Mouse (Mus musculus) myocyte (in vitro differentiated cells): ENCODE measurements around the gene Mcu. TPM values are rescaled to one million over a fixed set of nuclear protein-coding genes. Genes with fewer than 3 reads are reported as not detected.

Experiments
- H3K27me3 ChIP-seq: one replicate; pipeline ENCODE4 v1.6.1; 2011; ENCODE audit not compliant: control insufficient read depth, insufficient read depth, insufficient read length
- H3K36me3 ChIP-seq: one replicate; pipeline ENCODE4 v1.6.1; 2011; ENCODE audit not compliant: control insufficient read depth, insufficient read depth
- H3K4me2 ChIP-seq: one replicate; pipeline ENCODE4 v1.6.1; 2011; ENCODE audit warnings: low read depth, control low read depth
- H3K4me3 ChIP-seq: one replicate; pipeline ENCODE4 v1.5.1; 2011; ENCODE audit warnings: mild to moderate bottlenecking, control low read depth, moderate library complexity
- H3K79me2 ChIP-seq: one replicate; pipeline ENCODE4 v1.6.1; 2011; ENCODE audit not compliant: control insufficient read depth, insufficient read depth
- H3ac ChIP-seq: one replicate; pipeline ENCODE4 v1.6.1; 2011; ENCODE audit not compliant: control insufficient read depth, insufficient read length
- CEBPB ChIP-seq: IDR thresholded peaks from 2 replicates; pipeline ENCODE4 v1.6.1; 2011; ENCODE audit warnings: mild to moderate bottlenecking, moderate library complexity; ENCODE audit not compliant: poor library complexity, insufficient read depth, severe bottlenecking
- E2F4 ChIP-seq: IDR thresholded peaks from one replicate; pipeline ENCODE4 v1.6.1; 2011; ENCODE audit warnings: mild to moderate bottlenecking, control low read depth, moderate library complexity; ENCODE audit not compliant: insufficient read depth
- MAX ChIP-seq: IDR thresholded peaks from one replicate; pipeline ENCODE4 v1.6.1; 2011; ENCODE audit warnings: low read depth, mild to moderate bottlenecking, control low read depth
- MYOD1 ChIP-seq, 3 experiments: IDR thresholded peaks; one replicate each; pipeline ENCODE4 v1.6.1; 2011; ENCODE audit warnings: control low read depth in 2 of 3, low read depth in 2 of 3, mild to moderate bottlenecking in 2 of 3, moderate library complexity in 1 of 3; ENCODE audit not compliant: insufficient read length in 2 of 3, control insufficient read depth in 1 of 3
- MYOG ChIP-seq, 3 experiments: IDR thresholded peaks; one replicate each; pipeline ENCODE4 v1.6.1; 2011; ENCODE audit warnings: control low read depth in 2 of 3, low read depth in 2 of 3, mild to moderate bottlenecking in 2 of 3; ENCODE audit not compliant: insufficient read length in 2 of 3, control insufficient read depth in 1 of 3, insufficient read depth in 1 of 3
- POLR2A ChIP-seq: IDR thresholded peaks from one replicate; pipeline ENCODE4 v1.6.1; 2011; ENCODE audit warnings: low read depth, mild to moderate bottlenecking, control low read depth, moderate library complexity; ENCODE audit not compliant: insufficient read length
- POLR2AphosphoS2 ChIP-seq: IDR thresholded peaks from one replicate; pipeline ENCODE4 v1.6.1; 2011; ENCODE audit warnings: low read depth, control low read depth; ENCODE audit not compliant: insufficient read length
- REST ChIP-seq: IDR thresholded peaks from one replicate; pipeline ENCODE4 v1.6.1; 2011; ENCODE audit warnings: mild to moderate bottlenecking, control low read depth, moderate library complexity; ENCODE audit not compliant: insufficient read depth, insufficient read length
- SRF ChIP-seq: IDR thresholded peaks from one replicate; pipeline ENCODE4 v1.6.1; 2011; ENCODE audit warnings: low read depth; ENCODE audit not compliant: control insufficient read depth, insufficient read length
- TCF12 ChIP-seq: IDR thresholded peaks from one replicate; pipeline ENCODE4 v1.6.1; 2011; ENCODE audit warnings: mild to moderate bottlenecking, control low read depth; ENCODE audit not compliant: poor library complexity, insufficient read depth, severe bottlenecking
- TCF3 ChIP-seq: IDR thresholded peaks from one replicate; pipeline ENCODE4 v1.6.1; 2011; ENCODE audit warnings: low read depth, control low read depth; ENCODE audit not compliant: insufficient read length
- USF1 ChIP-seq: IDR thresholded peaks from one replicate; pipeline ENCODE4 v1.6.1; 2011; ENCODE audit warnings: low read depth, mild to moderate bottlenecking, control low read depth, moderate library complexity
- polyA plus RNA-seq: library from polyadenylated mRNA; unstranded; fragments of >200 nt; fragmentation: generic; extraction: Trizol; gene quantifications from one replicate; pipeline ENCODE4 v1.2.1, GENCODE M21; 2012; ENCODE audit warnings: missing spikeins

Mcu gene
- polyA plus RNA-seq, 1 experiment: 82.9 TPM

DNA sequence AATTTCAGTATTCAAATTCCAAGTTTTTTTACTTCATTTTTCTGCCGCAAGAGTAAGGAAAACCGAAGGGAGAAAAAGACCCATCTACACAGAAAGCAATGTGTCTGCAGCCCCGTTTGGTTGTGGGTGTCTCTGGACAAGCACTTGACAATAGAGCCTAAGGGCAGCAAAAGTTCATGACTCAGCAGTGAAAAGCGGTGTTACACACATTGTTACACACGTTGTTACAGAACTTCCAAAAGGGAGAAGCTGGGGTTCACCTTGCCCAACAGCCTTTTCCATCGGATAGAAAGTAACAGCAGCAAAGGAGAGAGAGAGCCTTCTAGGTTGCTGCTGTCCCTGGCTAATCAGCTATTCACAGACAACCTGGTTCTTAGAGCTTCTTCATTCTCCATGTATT lies 68.3 kb downstream of the Mcu start:
- peaks cover 17% of the 10 kb centered on the region for H3K36me3 ChIP-seq
- peaks cover 59% of the 10 kb centered on the region for H3K79me2 ChIP-seq
- H3K27me3 ChIP-seq: no peaks in the 10 kb centered on the region
- H3K4me3 ChIP-seq: no peak overlapping the region
- no peak for TF ChIP-seq MAX
- no peak overlapping the region for H3K4me2 ChIP-seq
- no peak overlapping the region for H3ac ChIP-seq

DNA sequence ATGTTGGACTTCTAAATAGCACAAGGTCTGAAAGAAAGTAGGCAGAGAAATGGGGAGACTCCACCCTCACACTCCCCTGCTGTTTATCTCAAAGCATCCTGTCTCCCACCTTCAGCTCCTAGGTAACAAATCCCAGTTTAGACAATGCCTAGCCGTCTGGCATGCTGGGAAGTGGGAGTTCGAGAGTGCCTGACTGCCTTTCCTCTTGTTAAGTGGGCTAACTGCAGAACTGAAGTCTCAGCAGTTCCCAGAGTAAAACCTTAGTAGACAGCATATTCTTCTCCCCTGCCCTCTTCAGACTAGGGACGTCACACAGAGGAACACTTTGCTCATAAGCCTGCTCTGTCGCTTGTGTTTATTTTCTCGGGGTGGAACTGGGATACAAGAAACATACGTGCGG lies 69.1 kb downstream of the Mcu start:
- TF ChIP-seq USF1 (no peak), MAX (no peak), MYOG (IDR thresholded peaks at IDR 0.05; ENCODE audit: control insufficient read depth in 1 of 3, insufficient read depth in 1 of 3, insufficient read length in 2 of 3, low read depth in 2 of 3) (no peak), MYOD1 (IDR thresholded peaks at IDR 0.05; ENCODE audit: control insufficient read depth in 1 of 3, insufficient read length in 2 of 3, low read depth in 2 of 3) (no peak), SRF (no peak)
- Histone ChIP-seq H3K27me3 (no peaks in the 10 kb centered on the region), H3K4me3 (no peak overlapping the region)

DNA sequence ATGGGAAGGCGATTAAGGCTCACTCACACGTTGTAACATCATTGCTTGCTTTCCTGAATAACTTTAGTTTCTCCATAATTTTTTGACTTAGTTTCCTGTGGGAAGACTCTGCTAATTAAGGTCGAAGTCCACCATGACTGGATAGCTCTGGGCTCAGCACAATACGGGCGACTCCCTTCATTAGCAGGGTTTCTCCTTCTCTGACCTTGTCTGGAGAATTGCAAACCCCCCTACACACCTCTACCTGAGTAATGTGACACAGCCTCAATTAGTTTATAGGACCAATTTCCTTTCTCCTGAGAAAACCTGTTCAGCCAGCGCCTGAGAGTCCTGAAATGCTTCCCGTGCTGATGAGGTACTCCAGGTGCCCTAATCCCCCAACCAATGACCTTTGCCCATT lies 71.3 kb downstream of the Mcu start:
- H3K4me3 ChIP-seq: no peak overlapping the region
- no peak for TF ChIP-seq TCF3
- TF ChIP-seq USF1: no peak
- no peak for TF ChIP-seq POLR2A
- TF ChIP-seq MYOG (IDR thresholded peaks at IDR 0.05; ENCODE audit: control insufficient read depth in 1 of 3, insufficient read depth in 1 of 3, insufficient read length in 2 of 3, low read depth in 2 of 3): no peak
- TF ChIP-seq E2F4: no peak
- no peak for TF ChIP-seq MAX
- no peak for TF ChIP-seq REST
- TF ChIP-seq MYOD1 (IDR thresholded peaks at IDR 0.05; ENCODE audit: control insufficient read depth in 1 of 3, insufficient read length in 2 of 3, low read depth in 2 of 3): no peak
- TF ChIP-seq TCF12: no peak
- H3K36me3 ChIP-seq: peaks cover 24% of the 10 kb centered on the region
- H3K4me2 ChIP-seq: no peak overlapping the region
- no peaks in the 10 kb centered on the region for H3K27me3 ChIP-seq
- H3ac ChIP-seq: no peak overlapping the region
- peaks cover 56% of the 10 kb centered on the region for H3K79me2 ChIP-seq

More for the DNA sequence above, 69.1 kb downstream of the Mcu start:
- Histone ChIP-seq H3K79me2 (peaks cover 59% of the 10 kb centered on the region), H3K4me2 (no peak overlapping the region), H3K36me3 (peaks cover 23% of the 10 kb centered on the region), H3ac (no peak overlapping the region)

DNA sequence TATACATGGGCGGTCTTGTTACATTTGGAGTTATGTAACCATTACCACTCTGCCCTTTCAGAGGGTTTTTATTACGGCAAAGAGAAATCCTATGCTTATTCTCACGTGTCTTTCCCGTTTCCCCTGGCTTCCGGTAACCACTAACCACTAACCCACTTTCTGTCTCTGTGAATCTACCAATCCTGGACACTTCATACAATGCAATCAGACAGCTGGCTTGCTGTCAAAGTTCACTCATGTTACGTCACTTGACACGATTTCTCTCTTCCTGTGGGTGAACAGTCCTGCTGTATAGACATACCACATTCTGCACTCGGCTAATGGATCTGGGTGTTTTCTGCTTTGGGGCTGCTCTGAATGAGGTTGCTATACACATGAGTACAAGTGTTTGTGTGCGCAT lies 73.1 kb downstream of the Mcu start:
- TF ChIP-seq REST (no peak), TCF3 (no peak), MAX (no peak), SRF (no peak), USF1 (no peak), E2F4 (no peak), MYOG (IDR thresholded peaks at IDR 0.05; ENCODE audit: control insufficient read depth in 1 of 3, insufficient read depth in 1 of 3, insufficient read length in 2 of 3, low read depth in 2 of 3) (no peak), MYOD1 (IDR thresholded peaks at IDR 0.05; ENCODE audit: control insufficient read depth in 1 of 3, insufficient read length in 2 of 3, low read depth in 2 of 3) (no peak), CEBPB (no peak)
- Histone ChIP-seq H3K4me2 (no peak overlapping the region), H3ac (no peak overlapping the region), H3K79me2 (peaks cover 53% of the 10 kb centered on the region), H3K27me3 (no peaks in the 10 kb centered on the region), H3K4me3 (no peak overlapping the region), H3K36me3 (peaks cover 24% of the 10 kb centered on the region)

DNA sequence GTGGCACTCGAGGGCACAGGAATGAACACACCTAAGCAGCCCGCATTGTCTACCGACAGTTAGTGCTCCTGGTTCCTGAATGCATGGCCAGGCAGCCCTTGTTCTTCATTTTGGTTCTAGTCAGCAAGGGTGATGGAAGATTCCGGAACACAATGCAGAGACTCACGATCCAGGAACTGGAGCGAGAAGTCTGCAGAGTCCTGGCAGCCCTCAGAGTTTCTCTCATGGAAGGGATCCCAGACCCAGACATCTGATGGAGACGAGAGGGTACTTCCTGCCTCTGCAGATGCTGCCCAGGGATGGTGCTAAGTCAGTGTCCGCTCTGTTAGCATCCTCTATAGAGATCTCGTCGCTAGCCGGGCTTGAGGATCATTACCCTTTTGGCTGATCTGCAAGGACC lies 75.0 kb downstream of the Mcu start:
- Histone ChIP-seq H3K79me2 (peaks cover 61% of the 10 kb centered on the region), H3K4me2 (no peak overlapping the region), H3K36me3 (peaks cover 16% of the 10 kb centered on the region), H3K4me3 (no peak overlapping the region), H3ac (no peak overlapping the region), H3K27me3 (no peaks in the 10 kb centered on the region)
- TF ChIP-seq E2F4 (no peak), TCF12 (no peak), TCF3 (no peak), CEBPB (no peak), POLR2A (no peak), MAX (no peak), USF1 (no peak), POLR2AphosphoS2 (no peak), MYOD1 (IDR thresholded peaks at IDR 0.05; ENCODE audit: control insufficient read depth in 1 of 3, insufficient read length in 2 of 3, low read depth in 2 of 3) (no peak), MYOG (IDR thresholded peaks at IDR 0.05; ENCODE audit: control insufficient read depth in 1 of 3, insufficient read depth in 1 of 3, insufficient read length in 2 of 3, low read depth in 2 of 3) (no peak), REST (no peak)

DNA sequence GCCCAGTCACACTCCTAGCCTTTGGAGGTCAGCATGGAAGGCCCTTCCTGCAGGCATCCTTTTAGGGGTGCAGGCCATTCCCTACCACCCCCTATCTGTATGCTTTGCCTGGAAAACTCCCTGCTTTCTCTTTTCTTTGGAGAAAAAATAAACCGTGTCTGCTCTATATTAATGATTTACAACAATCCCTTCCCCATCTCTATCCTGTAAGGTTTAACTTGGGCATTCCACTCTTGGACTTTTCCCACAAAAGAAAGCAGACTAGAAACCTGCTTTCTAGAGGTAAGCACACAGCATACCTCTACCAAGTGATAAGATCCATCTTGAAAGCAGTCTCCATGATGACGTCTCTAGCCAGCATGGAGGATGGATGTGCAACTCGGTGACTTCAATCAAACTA lies 75.9 kb downstream of the Mcu start:
- peaks cover 62% of the 10 kb centered on the region for H3K79me2 ChIP-seq
- no peak overlapping the region for H3K4me3 ChIP-seq
- TF ChIP-seq POLR2AphosphoS2 (no peak), POLR2A (no peak), CEBPB (no peak), E2F4 (no peak)
- H3ac ChIP-seq: no peak overlapping the region
- H3K27me3 ChIP-seq: no peaks in the 10 kb centered on the region
- no peak overlapping the region for H3K4me2 ChIP-seq
- H3K36me3 ChIP-seq: peaks cover 11% of the 10 kb centered on the region
